Mouse (Mus musculus) cerebellum, postnatal 4 days (tissue): ENCODE data around the gene Dennd1a.
A peak's percentile ranks its signal among the peaks of the same experiment; 100 is the strongest.
"Not testable (repeated sequence)": the region's sequence is repeated elsewhere in the genome, so short reads cannot be mapped to it uniquely, and the experiment has no call there.

Source experiments
- DNase-seq, 2 experiments: peaks; one replicate each; pipeline ENCODE4 v3.0.0; 2022; ENCODE audit warnings: low spot score in 2 of 2, mixed read lengths in 1 of 2

Dennd1a gene

DNA sequence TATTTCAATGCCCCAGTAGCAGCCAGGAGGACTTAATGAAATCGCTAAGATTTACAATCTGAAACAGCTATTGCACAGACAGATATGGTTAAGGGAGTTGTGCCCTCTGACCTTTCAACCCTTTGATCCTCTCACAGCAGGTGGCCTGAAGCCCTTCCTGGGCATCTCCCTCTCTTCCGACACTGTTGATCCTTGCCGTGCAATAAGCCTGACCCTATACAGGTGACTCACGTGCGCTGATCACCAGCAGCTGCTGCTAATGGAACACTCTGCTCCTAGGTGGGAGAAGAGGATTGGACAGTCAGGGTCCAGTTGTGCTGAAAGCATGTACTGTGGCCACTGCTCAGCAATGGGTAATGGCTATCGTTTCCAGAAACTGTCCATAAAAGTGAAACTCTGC, 314.6 kb downstream of the Dennd1a start:
- no peak for DNase-seq

- DNase-seq = no peak
Observed at GRCm38 (mm10) chr2:37971726-37972125, 315.5 kb downstream of the Dennd1a start.

DNA sequence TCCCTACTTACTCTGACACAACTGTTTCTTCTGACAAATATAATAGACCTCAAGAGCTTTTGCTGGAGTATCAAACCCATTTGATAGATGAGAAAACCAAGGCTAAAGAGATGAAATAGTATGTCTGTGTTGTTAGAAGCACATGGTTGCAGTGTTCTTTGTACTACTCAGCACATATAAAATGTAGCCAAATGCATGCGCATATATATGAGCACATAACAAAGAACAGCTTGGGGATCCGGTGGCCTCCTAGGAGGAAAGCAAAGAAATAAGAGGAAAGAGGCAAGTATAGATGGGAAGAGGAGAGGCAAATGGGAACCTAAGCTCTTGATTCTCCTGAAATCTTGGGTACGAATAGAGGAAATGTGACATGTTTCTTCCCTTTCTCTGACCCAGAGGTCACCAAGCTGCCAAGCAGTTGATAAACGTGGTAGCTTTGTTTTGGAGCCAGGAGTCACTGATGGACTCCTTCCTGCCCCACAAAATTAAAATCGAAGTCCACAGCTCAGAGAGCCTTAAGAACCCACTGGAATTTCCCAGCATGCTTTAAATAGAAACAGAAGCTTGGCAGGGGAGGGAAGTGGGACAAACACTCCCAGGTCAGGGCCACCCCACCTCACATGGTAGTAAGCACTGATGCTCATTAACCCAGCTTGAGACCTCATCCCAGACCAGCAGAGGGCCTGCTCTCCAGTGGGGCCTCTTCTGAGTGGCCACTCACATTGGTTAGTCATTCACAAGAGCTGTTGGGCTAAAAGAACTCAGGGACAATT, 317.3 kb downstream of the Dennd1a start:
- no peak for DNase-seq

GRCm38 (mm10) chr2:37964534-37964933, 322.7 kb downstream of the Dennd1a start:
- no peak for DNase-seq

DNA sequence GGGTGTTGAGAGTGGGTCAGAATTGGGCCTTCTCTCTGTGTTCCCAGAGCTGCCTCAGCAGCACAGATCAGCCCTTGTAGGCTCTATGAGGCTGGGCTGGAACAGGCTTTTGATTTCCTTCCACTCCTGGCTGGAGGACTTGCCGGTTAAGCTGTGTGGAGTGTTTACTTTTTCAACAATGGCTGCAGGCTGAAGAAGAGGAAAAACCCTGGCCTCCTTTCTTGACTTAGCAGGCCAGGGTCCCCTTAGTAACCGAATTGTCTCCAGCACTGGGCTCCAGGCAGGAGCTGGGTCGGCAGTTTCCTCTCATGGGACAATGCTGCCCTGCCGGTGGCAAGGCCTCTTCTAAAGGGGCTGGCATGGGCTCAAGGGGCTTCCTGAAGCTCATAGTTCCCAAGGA, 323.8 kb downstream of the Dennd1a start:
- no peak for DNase-seq

GRCm38 (mm10) chr2:37948424-37948823, 338.8 kb downstream of the Dennd1a start:
- no peak for DNase-seq

DNA sequence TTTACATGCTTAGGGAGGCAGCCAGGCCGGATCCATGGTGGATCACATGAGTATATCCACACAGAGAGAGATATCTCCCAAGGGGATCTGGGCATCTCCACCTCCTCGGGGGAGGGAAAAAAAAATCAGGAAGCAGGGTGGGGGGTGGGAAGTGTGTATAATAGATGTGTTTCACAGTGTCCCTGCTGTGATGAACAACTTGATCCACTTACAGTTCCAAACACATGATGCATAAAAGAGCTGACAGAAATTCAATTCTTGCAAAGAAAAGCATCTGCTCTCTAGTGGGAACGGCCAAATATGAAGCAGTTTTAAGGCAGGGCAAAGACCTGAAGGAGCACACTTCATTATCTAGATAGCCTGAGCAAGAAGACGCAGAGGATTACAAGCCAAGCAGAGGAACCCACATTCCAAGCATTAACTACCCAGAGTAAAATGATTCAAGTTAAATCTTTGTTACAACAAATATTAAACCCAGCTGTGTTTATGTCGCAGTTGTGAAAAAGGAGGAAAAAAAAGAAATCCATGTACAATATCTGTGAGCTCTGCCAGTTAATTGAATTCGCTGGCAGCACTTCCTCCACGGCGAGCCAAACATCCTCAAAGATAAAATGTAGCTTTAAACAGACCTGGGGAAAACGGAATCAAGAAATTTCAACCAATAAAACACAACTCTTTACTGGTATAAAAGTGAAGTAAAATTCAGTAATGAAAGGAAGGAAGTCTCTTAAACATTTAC, 341.4 kb downstream of the Dennd1a start:
- no peak for DNase-seq

DNA sequence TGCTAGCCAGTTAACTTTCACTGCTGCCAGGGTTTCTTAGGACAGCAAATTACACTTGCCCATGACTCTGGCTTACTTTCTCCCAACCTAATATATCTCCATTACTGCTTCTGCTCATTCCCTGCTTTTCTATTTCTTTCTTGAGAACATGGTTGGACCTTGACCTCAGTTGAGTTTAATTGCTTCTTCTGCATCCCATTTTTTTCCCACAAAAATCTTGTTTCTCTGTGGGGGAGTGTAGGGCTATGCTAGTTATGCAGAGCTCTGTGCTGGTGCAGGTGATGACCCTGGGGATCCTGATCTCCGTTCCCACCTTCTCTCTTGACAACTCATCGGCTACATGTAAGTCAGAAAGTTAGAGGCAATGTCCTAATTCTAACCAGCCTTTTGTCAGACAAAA, 344.3 kb downstream of the Dennd1a start:
- no peak for DNase-seq

GRCm38 (mm10) chr2:37941741-37942140, 345.4 kb downstream of the Dennd1a start:
- no peak for DNase-seq

- DNase-seq = no peak
Observed at GRCm38 (mm10) chr2:37940845-37941361, 346.3 kb downstream of the Dennd1a start.

DNA sequence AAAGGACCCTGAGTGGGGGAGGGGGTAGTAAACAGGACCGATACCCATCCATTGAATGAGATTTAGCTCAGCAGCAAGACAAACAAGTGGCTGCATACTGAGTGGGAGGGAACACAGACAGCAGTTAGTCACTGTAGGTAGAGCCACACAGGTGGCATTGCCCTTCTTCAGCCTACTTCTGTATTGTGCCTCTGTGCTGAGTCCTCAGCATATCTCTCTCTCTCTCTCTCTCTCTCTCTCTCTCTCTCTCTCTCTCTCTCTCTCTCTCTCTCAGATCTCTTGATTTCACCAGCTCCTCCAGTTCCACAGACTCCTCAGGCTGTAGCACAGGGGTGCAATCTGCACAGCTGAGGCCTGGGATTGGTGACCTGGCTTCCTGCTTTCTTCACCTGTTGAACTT, 347.2 kb downstream of the Dennd1a start:
- no peak for DNase-seq

DNA sequence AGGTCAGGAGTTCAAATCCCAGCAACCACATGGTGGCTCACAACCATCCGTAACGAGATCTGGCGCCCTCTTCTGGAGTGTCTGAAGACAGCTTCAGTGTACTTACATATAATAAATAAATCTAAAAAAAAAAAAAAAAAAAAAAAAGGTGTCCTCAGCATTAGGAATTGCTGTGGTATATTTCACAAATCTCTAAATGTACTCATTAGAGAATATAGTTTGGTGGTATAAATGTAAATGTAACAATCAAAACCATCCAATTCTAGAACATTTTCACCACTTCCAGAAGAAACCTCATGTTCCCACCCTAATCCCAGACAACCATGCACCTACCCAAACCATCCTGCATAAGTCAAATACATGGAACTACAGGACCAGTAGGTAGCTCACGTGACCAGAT, 350.3 kb downstream of the Dennd1a start:
- DNase-seq = not testable (repeated sequence)

DNA sequence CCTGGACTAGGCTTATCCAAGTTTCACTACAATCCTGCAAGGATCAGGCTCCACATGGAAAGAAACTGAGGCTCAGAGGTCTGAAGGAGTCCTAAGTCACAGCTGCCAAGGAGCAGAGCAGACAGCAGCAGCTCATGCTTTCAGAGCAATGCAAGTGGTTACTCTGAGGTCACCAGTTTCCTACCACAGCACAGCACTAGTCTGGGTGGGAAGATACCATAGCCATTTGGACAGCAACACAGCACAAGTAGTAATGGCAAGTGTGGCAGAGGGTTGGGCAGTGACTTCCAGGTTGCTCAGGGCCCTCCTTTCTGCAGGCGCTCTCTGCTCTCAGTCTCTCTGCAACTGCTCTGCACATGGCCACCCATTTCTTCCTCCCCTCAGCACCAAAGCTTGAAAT, 354.9 kb downstream of the Dennd1a start:
- DNase-seq = no peak

DNA sequence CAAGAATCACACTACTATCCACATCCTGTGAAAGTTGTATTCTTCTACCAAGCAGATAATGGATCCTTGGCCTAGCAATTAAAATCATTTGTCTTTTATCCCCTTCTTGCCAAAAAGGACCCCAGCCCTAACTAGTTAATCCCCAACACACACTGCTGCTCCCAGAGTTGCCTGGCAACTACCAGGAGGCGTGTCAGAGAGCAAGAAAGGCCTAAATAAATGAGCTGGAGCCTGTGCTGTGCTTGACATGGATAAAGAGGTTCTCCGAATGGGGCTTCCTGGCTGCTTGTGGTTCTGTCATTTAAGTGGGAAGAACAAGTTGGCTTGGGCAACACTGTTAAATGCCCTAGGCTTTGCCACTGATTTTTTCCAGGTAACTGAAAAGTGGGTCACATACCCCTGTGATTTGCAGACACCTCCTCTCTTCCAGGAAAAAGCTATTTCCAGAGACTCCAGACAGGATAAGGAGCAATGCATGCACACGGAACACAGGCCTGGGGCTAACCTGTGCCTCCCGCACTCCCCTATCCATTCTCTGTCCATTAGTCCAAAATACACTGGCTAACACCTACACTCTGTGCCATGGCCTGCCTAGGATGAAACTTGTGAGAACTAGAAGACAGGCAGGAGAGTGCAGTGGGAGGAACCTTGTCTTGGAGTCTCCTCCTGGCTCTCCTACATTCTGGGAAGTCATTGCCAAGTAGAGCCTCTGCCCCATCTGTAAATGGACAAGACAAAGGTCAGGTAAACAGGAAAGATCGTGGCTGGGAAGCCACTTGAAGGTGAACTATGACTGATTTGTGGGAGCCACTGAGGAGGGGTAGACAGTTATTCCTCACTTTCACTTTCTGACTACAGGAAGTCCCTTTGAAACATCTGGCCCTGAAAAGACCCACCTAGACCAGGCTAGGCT, 355.9 kb downstream of the Dennd1a start:
- DNase-seq = peak in 1 of 2 experiments; percentile 12

GRCm38 (mm10) chr2:37926133-37926503, 361.1 kb downstream of the Dennd1a start:
- no peak for DNase-seq

GRCm38 (mm10) chr2:37925413-37926132, 361.6 kb downstream of the Dennd1a start:
- peak; percentile 37 to 52 for DNase-seq

DNA sequence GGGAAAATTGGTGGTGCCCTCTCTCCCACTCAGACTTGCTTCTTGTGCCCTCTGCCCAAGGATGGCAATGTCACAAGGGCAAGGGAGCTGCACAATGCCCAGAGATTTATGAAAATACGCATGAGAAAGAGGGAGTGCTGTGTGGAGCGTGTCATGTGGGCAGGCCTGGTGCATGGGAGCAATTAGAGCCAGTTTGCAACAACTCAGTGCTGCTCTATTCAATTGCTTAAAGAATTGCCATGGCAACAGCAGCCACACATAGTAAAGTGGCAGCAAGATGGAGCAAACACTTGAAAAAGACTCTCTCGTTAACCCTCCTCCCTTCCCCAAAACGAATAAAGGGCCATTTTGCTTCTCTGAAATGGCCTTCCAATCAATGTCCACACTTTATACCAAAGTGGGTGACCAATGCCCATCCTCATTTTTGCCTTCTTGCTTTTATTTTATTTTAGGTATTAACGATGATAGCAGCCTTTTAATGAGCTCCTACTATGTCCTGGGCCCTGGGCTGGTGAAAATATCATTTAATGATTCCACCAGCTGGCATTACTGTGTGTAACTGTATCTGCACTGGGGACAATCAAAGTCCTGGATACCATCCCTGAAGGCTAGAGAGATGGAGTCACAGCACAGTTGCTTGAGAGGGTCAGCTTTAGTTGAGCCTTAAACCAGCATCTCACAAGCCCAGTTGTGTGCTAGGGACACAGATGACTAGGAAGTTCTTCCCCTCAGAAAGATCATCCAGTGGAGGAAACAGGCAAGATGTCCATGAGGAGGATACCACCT, 378.3 kb downstream of the Dennd1a start:
- no peak for DNase-seq

DNA sequence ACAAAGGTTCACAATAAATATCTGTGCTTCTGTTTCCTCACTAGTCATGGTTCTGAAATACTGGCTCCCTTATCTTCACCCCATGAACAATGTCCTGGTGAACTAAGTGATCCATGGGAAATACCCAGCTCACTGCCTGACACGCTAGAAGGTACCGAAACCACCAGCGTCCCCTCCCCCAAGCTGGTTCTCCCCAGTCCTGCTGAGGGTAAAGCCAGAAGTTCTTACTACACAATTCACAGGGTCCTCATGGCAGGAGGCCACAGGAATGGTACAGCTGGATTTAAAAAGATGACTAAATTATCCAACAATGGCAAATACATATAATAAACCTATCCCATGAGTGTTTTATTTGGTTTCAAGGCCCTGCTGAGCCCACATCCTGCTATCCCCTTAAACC, 378.9 kb downstream of the Dennd1a start:
- no peak for DNase-seq

GRCm38 (mm10) chr2:37906261-37906660, 380.9 kb downstream of the Dennd1a start:
- no peak for DNase-seq

DNA sequence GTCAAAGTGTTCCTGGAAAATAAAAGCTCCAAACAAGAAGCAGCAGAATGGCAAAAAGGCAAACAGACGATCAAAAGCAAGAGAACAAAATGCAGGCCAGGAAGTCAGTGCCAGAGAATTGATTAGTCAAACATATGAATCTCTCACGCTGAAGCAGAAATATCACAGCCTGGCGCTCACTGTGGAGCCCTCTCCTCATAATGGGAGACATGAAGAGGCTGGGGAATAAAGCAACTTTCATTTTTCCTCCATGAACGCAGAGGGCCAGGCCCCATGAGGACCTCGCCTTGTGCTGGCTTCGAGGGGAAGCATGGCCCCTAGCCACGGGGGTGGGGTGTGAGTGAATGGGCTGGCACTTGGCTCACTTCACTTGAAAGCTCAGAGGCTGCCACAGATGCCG, 383.9 kb downstream of the Dennd1a start:
- DNase-seq = no peak

GRCm38 (mm10) chr2:37883214-37883613, 404.0 kb downstream of the Dennd1a start:
- DNase-seq = no peak
